Mouse (Mus musculus) bone marrow macrophage, adult 2 months (primary cell): ENCODE measurements around the gene Hydin.

Source experiments
- CTCF ChIP-seq: IDR thresholded peaks from 2 replicates; pipeline ENCODE4 v1.5.1; 2012; ENCODE audit warnings: low read depth, mild to moderate bottlenecking, low read length, moderate library complexity
- POLR2A ChIP-seq: IDR thresholded peaks from 2 replicates; pipeline ENCODE4 v1.6.1; 2012; ENCODE audit warnings: mild to moderate bottlenecking, low read depth, low read length, borderline replicate concordance

- no peak for TF ChIP-seq CTCF
- TF ChIP-seq POLR2A = no peak
Observed at GRCm38 (mm10) chr8:110419711-110420110, 152.9 kb downstream of the Hydin start.
